Mouse (Mus musculus) E14TG2a.4 (cell line): Measurements from ENCODE around the gene Zdhhc6.

Experiments
- CTCF ChIP-seq: conservative IDR thresholded peaks from 2 replicates; pipeline ENCODE4 v1.5.1; 2014; ENCODE audit warnings: low read length
- NANOG ChIP-seq: IDR thresholded peaks from 2 replicates; pipeline ENCODE4 v1.6.1; 2014; ENCODE audit warnings: borderline replicate concordance, low read length, mixed read lengths

GRCm38 (mm10) chr19:55319036-55319435 is 3.2 kb upstream of the Zdhhc6 start:
- TF ChIP-seq CTCF (no peak), NANOG (no peak)
